Mouse (Mus musculus): ENCODE results near the gene Fam210b. TPM values are rescaled to one million over a fixed set of nuclear protein-coding genes. Genes with fewer than 3 reads are reported as not detected.

Fam210b gene
- polyA plus RNA-seq, 1 experiment, result 7.9 TPM

DNA sequence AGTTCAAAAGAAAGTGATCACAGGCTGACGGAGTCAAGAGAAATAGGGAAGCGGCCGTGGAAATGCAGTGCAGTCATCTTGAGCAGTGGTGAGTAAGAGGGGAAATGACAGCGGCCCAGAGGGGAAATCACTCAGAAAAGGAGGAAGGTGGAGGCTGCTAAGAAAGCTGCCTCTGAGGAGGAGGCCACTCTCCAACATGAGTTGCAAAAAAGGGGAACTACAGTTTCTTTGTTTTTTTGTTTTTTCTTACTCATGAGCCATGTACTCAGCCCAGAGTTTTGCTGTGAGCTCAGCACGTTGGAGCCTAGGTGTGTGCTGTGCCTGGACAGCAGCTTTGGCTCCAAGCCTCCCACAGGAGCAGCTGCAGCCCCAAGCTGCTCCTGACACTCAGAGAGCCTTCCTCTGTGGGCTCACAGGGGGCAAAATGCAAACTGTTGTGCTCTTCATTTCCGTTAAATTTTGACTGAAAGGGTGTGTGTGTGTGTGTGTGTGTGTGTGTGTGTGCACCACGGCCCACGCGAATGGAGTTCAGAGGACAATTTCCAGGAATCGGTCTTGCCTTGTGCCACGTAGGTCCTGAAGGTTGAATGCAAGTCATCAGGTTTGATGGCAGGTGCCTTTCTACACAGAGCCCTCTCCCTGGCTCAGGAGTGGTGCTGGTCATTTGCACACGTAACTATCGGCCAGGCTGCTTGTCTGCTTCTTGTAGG lies 55.9 kb downstream of the Fam210b start:
- peaks cover 6% of the 10 kb centered on the region for H3K4me1 ChIP-seq (ENCODE audit: control insufficient read depth, insufficient read depth, low read length)
- no peaks in the 10 kb centered on the region for H3K27me3 ChIP-seq (ENCODE audit: control insufficient read depth, insufficient read depth, low read length)
- H3K36me3 ChIP-seq (ENCODE audit: control insufficient read depth, insufficient read depth, low read length), result no peaks in the 10 kb centered on the region
- TF ChIP-seq CTCF (IDR thresholded peaks at IDR 0.05; ENCODE audit: control insufficient read depth, insufficient read depth, insufficient replicate concordance, low read depth, low read length) (no peak), POLR2A (IDR thresholded peaks at IDR 0.05; ENCODE audit: control insufficient read depth, low read depth, low read length) (no peak)
- H3K27ac ChIP-seq (ENCODE audit: control insufficient read depth, insufficient read depth, low read depth, low read length), result no peak overlapping the region
- H3K4me3 ChIP-seq (ENCODE audit: control insufficient read depth, low read depth, low read length), result no peak overlapping the region

DNA sequence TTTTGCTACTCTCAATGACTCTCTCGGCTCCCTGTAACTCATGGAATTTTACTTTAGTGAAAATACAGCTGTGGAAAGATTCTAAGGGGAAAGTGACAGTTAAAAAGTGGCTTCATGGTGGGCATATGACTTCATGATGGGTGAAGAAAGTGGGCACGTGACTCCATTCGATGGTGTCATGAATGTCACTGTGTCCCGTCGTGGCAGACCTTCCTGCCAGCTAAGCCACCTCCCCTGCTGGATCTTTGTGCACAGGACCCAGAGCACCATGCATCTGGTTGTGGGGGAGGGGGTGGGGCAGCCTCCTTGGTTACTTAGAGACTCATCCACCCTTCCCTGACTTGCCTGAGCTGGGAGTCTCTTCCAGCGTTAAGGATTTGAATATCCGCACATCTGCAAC lies 58.9 kb downstream of the Fam210b start:
- H3K36me3 ChIP-seq (ENCODE audit: control insufficient read depth, insufficient read depth, low read length), result no peaks in the 10 kb centered on the region
- H3K27ac ChIP-seq (ENCODE audit: control insufficient read depth, insufficient read depth, low read depth, low read length), result no peak overlapping the region
- H3K4me1 ChIP-seq (ENCODE audit: control insufficient read depth, insufficient read depth, low read length), result peaks cover 6% of the 10 kb centered on the region
- no peak overlapping the region for H3K4me3 ChIP-seq (ENCODE audit: control insufficient read depth, low read depth, low read length)
- TF ChIP-seq CTCF (IDR thresholded peaks at IDR 0.05; ENCODE audit: control insufficient read depth, insufficient read depth, insufficient replicate concordance, low read depth, low read length) (no peak), POLR2A (IDR thresholded peaks at IDR 0.05; ENCODE audit: control insufficient read depth, low read depth, low read length) (no peak)
- H3K27me3 ChIP-seq (ENCODE audit: control insufficient read depth, insufficient read depth, low read length), result no peaks in the 10 kb centered on the region

DNA sequence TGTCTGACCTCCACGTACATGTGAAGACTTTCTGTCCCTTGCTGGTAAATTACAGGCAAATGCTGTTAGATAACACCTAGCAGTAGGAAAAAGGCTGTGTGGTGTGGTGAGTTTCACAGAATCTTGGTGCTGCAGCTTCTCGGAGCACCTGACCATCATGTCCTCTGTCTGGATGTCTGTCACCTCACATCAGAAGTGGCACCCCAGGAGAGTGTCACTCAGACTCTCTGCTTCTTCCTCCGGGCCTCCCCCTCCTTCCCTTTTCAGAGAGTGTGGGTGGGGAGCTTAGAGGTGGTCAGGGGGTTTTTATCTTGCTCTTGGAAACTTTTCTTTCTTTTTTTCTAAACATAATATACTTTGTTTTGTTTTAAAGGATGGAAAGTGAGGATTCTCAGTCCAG lies 59.6 kb downstream of the Fam210b start:
- H3K27me3 ChIP-seq (ENCODE audit: control insufficient read depth, insufficient read depth, low read length), result no peaks in the 10 kb centered on the region
- no peaks in the 10 kb centered on the region for H3K36me3 ChIP-seq (ENCODE audit: control insufficient read depth, insufficient read depth, low read length)
- peaks cover 6% of the 10 kb centered on the region for H3K4me1 ChIP-seq (ENCODE audit: control insufficient read depth, insufficient read depth, low read length)
- no peak overlapping the region for H3K27ac ChIP-seq (ENCODE audit: control insufficient read depth, insufficient read depth, low read depth, low read length)
- H3K4me3 ChIP-seq (ENCODE audit: control insufficient read depth, low read depth, low read length), result no peak overlapping the region
- TF ChIP-seq CTCF (IDR thresholded peaks at IDR 0.05; ENCODE audit: control insufficient read depth, insufficient read depth, insufficient replicate concordance, low read depth, low read length) (no peak), POLR2A (IDR thresholded peaks at IDR 0.05; ENCODE audit: control insufficient read depth, low read depth, low read length) (no peak)

Other genes with a start within 250 kb of the Fam210b start
- not detected in 2 replicates for gene Mc3r, start 97.1 kb upstream of the Fam210b start, polyA plus RNA-seq (2012; rRNA removed)
- 74.5 and 87.6 TPM in 2 replicates for gene Aurka, start 25.0 kb downstream of the Fam210b start, polyA plus RNA-seq (2012; rRNA removed)
- gene Cstf1, start 25.1 kb downstream of the Fam210b start, polyA plus RNA-seq (2012; rRNA removed), result 158 and 175 TPM in 2 replicates
- gene Cass4, start 48.2 kb downstream of the Fam210b start, polyA plus RNA-seq (2012; rRNA removed), result 0.26 and 0.31 TPM in 2 replicates
- gene Rtf2, start 95.0 kb downstream of the Fam210b start, polyA plus RNA-seq (2012; rRNA removed), result 21.9 and 22.3 TPM in 2 replicates
- gene Gcnt7, start 113.0 kb downstream of the Fam210b start, polyA plus RNA-seq (2012; rRNA removed), result 0.07 and 0.11 TPM in 2 replicates
- 376 and 416 TPM in 2 replicates for gene Fam209, start 127.0 kb downstream of the Fam210b start, polyA plus RNA-seq (2012; rRNA removed)
- 0.11 and 0.23 TPM in 2 replicates for gene Tfap2c, start 204.0 kb downstream of the Fam210b start, polyA plus RNA-seq (2012; rRNA removed)

Measured in testis, adult 2 months (tissue).